Mouse (Mus musculus) midbrain, embryonic 14.5 days (tissue): ENCODE data around the gene Ceacam20. TPM values are rescaled to one million over a fixed set of nuclear protein-coding genes. Genes with fewer than 3 reads are reported as not detected.

Source experiments
- ATAC-seq: fragments of 200-750 bp; cut with Nextera tagmentation; 2 replicates; pipeline ENCODE4 v1.8.0; 2017; ENCODE audit warnings: moderate number of reproducible peaks, moderate library complexity; ENCODE audit not compliant: low FRiP score, low TSS enrichment
- DNase-seq: peaks from one replicate; pipeline ENCODE4 v3.0.0-alpha.2; 2015
- H3K27ac ChIP-seq: fragments of 300-500 bp; sonication (generic); replicated peaks from 2 replicates; pipeline ENCODE4 v1.5.1; 2014; ENCODE audit warnings: mild to moderate bottlenecking, low read depth, low read length, moderate library complexity
- H3K27me3 ChIP-seq: fragments of 300-500 bp; sonication (generic); 2 replicates; pipeline ENCODE4 v1.6.1; 2014; ENCODE audit warnings: low read length, control low read depth, mixed read lengths; ENCODE audit not compliant: control insufficient read depth, insufficient read depth
- H3K36me3 ChIP-seq: fragments of 300-500 bp; sonication (generic); 2 replicates; pipeline ENCODE4 v1.6.1; 2014; ENCODE audit warnings: low read length, control low read depth; ENCODE audit not compliant: control insufficient read depth, insufficient read depth
- H3K4me1 ChIP-seq: fragments of 300-500 bp; sonication (generic); 2 replicates; pipeline ENCODE4 v1.6.1; 2014; ENCODE audit warnings: mild to moderate bottlenecking, antibody characterized with exemption, low read length, control low read depth; ENCODE audit not compliant: control insufficient read depth, insufficient read depth
- H3K4me2 ChIP-seq: fragments of 300-500 bp; sonication (generic); 2 replicates; pipeline ENCODE4 v1.6.1; 2014; ENCODE audit warnings: mild to moderate bottlenecking, low read length, moderate library complexity
- H3K4me3 ChIP-seq: fragments of 300-500 bp; sonication (generic); replicated peaks from 2 replicates; pipeline ENCODE4 v1.5.1; 2014; ENCODE audit warnings: low read depth, low read length
- H3K9ac ChIP-seq: fragments of 300-500 bp; sonication (generic); replicated peaks from 2 replicates; pipeline ENCODE4 v1.6.1; 2014; ENCODE audit warnings: mild to moderate bottlenecking, low read length, moderate library complexity
- H3K9me3 ChIP-seq: fragments of 300-500 bp; sonication (generic); 2 replicates; pipeline ENCODE4 v1.6.1; 2016; ENCODE audit warnings: low read length, control low read depth, mixed read lengths; ENCODE audit not compliant: control insufficient read depth
- WGBS: fragments of 180-500 bp; shearing (Covaris S2); extraction: QIAGEN DNeasy Blood & Tissue Kit; methylation state at CpG from one replicate; pipeline ENCODE4 v1.1.7; 2014; 5-methylcytosine and 5-hydroxymethylcytosine counted together
- polyA plus RNA-seq: library from polyadenylated mRNA; unstranded; fragments of >200 nt; fragmentation: Nextera tagmentation; extraction: Ambion mirVana; gene quantifications from 2 replicates; pipeline ENCODE4 v1.2.1, GENCODE M21; 2014

Ceacam20 gene
- polyA plus RNA-seq: not detected in 2 replicates

GRCm38 (mm10) chr7:19964985-19965579 is at the start of gene Ceacam20:
Gene Ceacam20, plus strand, starts transcription at chr7:19965412.
- no peak for DNase-seq
- 80% methylated on average over 7 of the region's 7 CpGs for WGBS

GRCm38 (mm10) chr7:19920166-19920505 is 45.1 kb upstream of the Ceacam20 start:
- H3K27ac ChIP-seq: no peak overlapping the region; the same call in 1 of the 2 replicates
- peak overlapping the region; percentile 73; the same call in 1 of the 2 replicates for H3K9ac ChIP-seq
- WGBS: 28% methylated on average over 4 of the region's 4 CpGs
- ATAC-seq: no peak
- peak overlapping the region; percentile 68 for H3K4me3 ChIP-seq
- no peaks in the 10 kb centered on the region for H3K27me3 ChIP-seq
- no peaks in the 10 kb centered on the region for H3K4me1 ChIP-seq
- no peak for DNase-seq
- peak overlapping the region; percentile 63 for H3K4me2 ChIP-seq
- H3K9me3 ChIP-seq: no peaks in the 10 kb centered on the region
- 0 out of 2 replicates have a peak, but pooled peaks cover 3% of the 10 kb centered on the region for H3K36me3 ChIP-seq

More at GRCm38 (mm10) chr7:19964985-19965579, at the start of gene Ceacam20:
- no peak within 1 kb of the TSS for H3K9ac ChIP-seq
- H3K27ac ChIP-seq: no peak within 1 kb of the TSS
- ATAC-seq: no peak
- no peaks in the 10 kb centered on the region for H3K27me3 ChIP-seq
- no peaks in the 10 kb centered on the region for H3K4me1 ChIP-seq
- peaks cover 5% of the 10 kb centered on the region; the same call in 1 of the 2 replicates for H3K9me3 ChIP-seq
- H3K36me3 ChIP-seq: no peaks in the 10 kb centered on the region
- no peak within 1 kb of the TSS for H3K4me2 ChIP-seq
- H3K4me3 ChIP-seq: no peak within 1 kb of the TSS

- ATAC-seq (peak; percentile 82), DNase-seq (peak; percentile 89)
- H3K4me1 ChIP-seq: no peaks in the 10 kb centered on the region
- H3K27ac ChIP-seq: peak within 1 kb of the TSS; percentile 89
- H3K9me3 ChIP-seq: no peaks in the 10 kb centered on the region
- no peaks in the 10 kb centered on the region for H3K27me3 ChIP-seq
- peak within 1 kb of the TSS; percentile 63 for H3K4me2 ChIP-seq
- WGBS: under 1% methylated on average over 51 of the region's 60 CpGs
- H3K4me3 ChIP-seq: peak within 1 kb of the TSS; percentile 68
- 0 out of 2 replicates have a peak, but pooled peaks cover 3% of the 10 kb centered on the region for H3K36me3 ChIP-seq
- peak within 1 kb of the TSS; percentile 73 for H3K9ac ChIP-seq
These were observed 44.5 kb upstream of the Ceacam20 start, which contains the start of gene Pvr for GRCm38 (mm10) chr7:19920506-19921261. Gene Pvr, minus strand, starts transcription at chr7:19921160.

GRCm38 (mm10) chr7:19923354-19923753 is 41.9 kb upstream of the Ceacam20 start:
- H3K9me3 ChIP-seq: no peaks in the 10 kb centered on the region
- DNase-seq: no peak
- H3K4me3 ChIP-seq: no peak overlapping the region
- no peak for ATAC-seq
- 56% methylated on average over 2 of the region's 2 CpGs for WGBS
- no peak overlapping the region for H3K27ac ChIP-seq
- H3K4me1 ChIP-seq: no peaks in the 10 kb centered on the region
- no peak overlapping the region for H3K4me2 ChIP-seq
- H3K36me3 ChIP-seq: no peaks in the 10 kb centered on the region
- no peak overlapping the region for H3K9ac ChIP-seq
- no peaks in the 10 kb centered on the region for H3K27me3 ChIP-seq

- Histone ChIP-seq H3K27me3 (no peaks in the 10 kb centered on the region), H3K36me3 (no peaks in the 10 kb centered on the region), H3K4me1 (no peaks in the 10 kb centered on the region), H3K9me3 (no peaks in the 10 kb centered on the region), H3K27ac (no peak overlapping the region), H3K4me3 (no peak overlapping the region), H3K4me2 (0 out of 2 replicates have a peak overlapping the region, but pooled peaks have one; percentile 12), H3K9ac (no peak overlapping the region)
- 16% methylated on average over 11 of the region's 15 CpGs for whole genome bisulfite sequencing
- peak; percentile 55 for DNase-seq
- no peak for ATAC-seq
These were observed 41.4 kb upstream of the Ceacam20 start for GRCm38 (mm10) chr7:19923797-19924196.

- no peak overlapping the region for H3K4me3 ChIP-seq
- H3K4me2 ChIP-seq: no peak overlapping the region
- no peak for DNase-seq
- no peaks in the 10 kb centered on the region for H3K9me3 ChIP-seq
- no peak overlapping the region for H3K9ac ChIP-seq
- 78% methylated on average over 1 of the region's 1 CpGs for WGBS
- no peaks in the 10 kb centered on the region for H3K36me3 ChIP-seq
- no peaks in the 10 kb centered on the region for H3K4me1 ChIP-seq
- H3K27me3 ChIP-seq: no peaks in the 10 kb centered on the region
- no peak overlapping the region for H3K27ac ChIP-seq
- no peak for ATAC-seq
These were observed 39.8 kb upstream of the Ceacam20 start for GRCm38 (mm10) chr7:19925376-19925775.

GRCm38 (mm10) chr7:19926849-19927480 is 38.2 kb upstream of the Ceacam20 start:
- 84% methylated on average over 2 of the region's 2 CpGs for WGBS

GRCm38 (mm10) chr7:19928486-19928885 is 36.7 kb upstream of the Ceacam20 start:
- Histone ChIP-seq H3K36me3 (no peaks in the 10 kb centered on the region), H3K9me3 (no peaks in the 10 kb centered on the region), H3K27me3 (no peaks in the 10 kb centered on the region), H3K4me2 (no peak overlapping the region), H3K4me1 (no peaks in the 10 kb centered on the region), H3K27ac (no peak overlapping the region), H3K4me3 (no peak overlapping the region), H3K9ac (no peak overlapping the region)
- WGBS: 56% methylated on average over 5 of the region's 5 CpGs
- ATAC-seq (no peak), DNase-seq (no peak)

More at GRCm38 (mm10) chr7:19926849-19927480, 38.2 kb upstream of the Ceacam20 start:
- H3K27me3 ChIP-seq: no peaks in the 10 kb centered on the region
- no peaks in the 10 kb centered on the region for H3K9me3 ChIP-seq
- no peak overlapping the region for H3K4me2 ChIP-seq
- no peak overlapping the region for H3K9ac ChIP-seq
- H3K27ac ChIP-seq: no peak overlapping the region
- H3K4me1 ChIP-seq: no peaks in the 10 kb centered on the region
- DNase-seq (no peak), ATAC-seq (no peak)
- H3K4me3 ChIP-seq: no peak overlapping the region
- no peaks in the 10 kb centered on the region for H3K36me3 ChIP-seq
